Mouse (Mus musculus) lung, adult 2 months (tissue): ENCODE data around the gene Pxk.

Source experiments
- CTCF ChIP-seq: fragments of 200-500 bp; IDR thresholded peaks from 2 replicates; pipeline ENCODE4 v1.5.1; 2011; ENCODE audit warnings: mild to moderate bottlenecking, low read length, control low read depth; ENCODE audit not compliant: insufficient read depth
- POLR2A ChIP-seq: fragments of 200-500 bp; IDR thresholded peaks from 2 replicates; pipeline ENCODE4 v1.6.1; 2011; ENCODE audit warnings: low read depth, mild to moderate bottlenecking, control low read depth, low read length, borderline replicate concordance; ENCODE audit errors: extremely low read depth

DNA sequence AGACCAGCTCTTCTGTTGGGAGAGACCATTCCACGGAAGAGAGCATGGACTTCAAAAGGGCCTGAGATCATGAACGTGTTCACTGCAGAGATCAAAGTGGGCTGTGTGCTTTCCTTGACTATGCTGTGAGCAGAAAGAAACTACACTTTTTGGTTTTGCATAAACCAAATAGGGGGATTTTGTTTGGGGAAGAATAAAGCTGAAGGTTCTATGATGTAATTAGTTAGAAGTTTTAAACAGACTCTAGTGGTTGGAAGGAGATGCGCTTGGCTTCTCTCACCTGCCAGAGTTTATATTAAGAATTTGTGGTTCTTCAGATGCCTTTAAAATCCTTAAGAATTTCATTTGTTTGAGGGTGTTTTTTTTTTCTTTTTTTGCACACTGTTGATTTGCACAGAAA, 16.3 kb downstream of the Pxk start:
- TF ChIP-seq CTCF: no peak
- TF ChIP-seq POLR2A: no peak
